Mouse (Mus musculus) limb, embryonic 11.5 days (tissue): Measurements from ENCODE around the gene Zfp108. TPM values are rescaled to one million over a fixed set of nuclear protein-coding genes. Genes with fewer than 3 reads are reported as not detected.

ENCODE experiments used
- ATAC-seq: fragments of 200-750 bp; cut with Nextera tagmentation; 2 replicates; pipeline ENCODE4 v1.8.0; 2017; ENCODE audit warnings: low read depth; ENCODE audit not compliant: insufficient number of reproducible peaks, low FRiP score, low TSS enrichment
- DNase-seq: peaks from one replicate; pipeline ENCODE4 v3.0.0-alpha.2; 2015; ENCODE audit warnings: low spot score
- H3K27ac ChIP-seq: fragments of 300-500 bp; sonication (generic); replicated peaks from 2 replicates; pipeline ENCODE4 v1.5.1; 2014; ENCODE audit warnings: low read depth, mild to moderate bottlenecking, low read length
- H3K27me3 ChIP-seq: fragments of 300-500 bp; sonication (generic); 2 replicates; pipeline ENCODE4 v1.6.1; 2014; ENCODE audit warnings: mild to moderate bottlenecking, low read length, mixed read lengths; ENCODE audit not compliant: control insufficient read depth, insufficient read depth
- H3K36me3 ChIP-seq: fragments of 300-500 bp; sonication (generic); 2 replicates; pipeline ENCODE4 v1.6.1; 2014; ENCODE audit warnings: mild to moderate bottlenecking, low read length, moderate library complexity, mixed read lengths; ENCODE audit not compliant: control insufficient read depth, insufficient read depth
- H3K4me1 ChIP-seq: fragments of 300-500 bp; sonication (generic); 2 replicates; pipeline ENCODE4 v1.6.1; 2014; ENCODE audit warnings: low read length, mixed read lengths; ENCODE audit not compliant: control insufficient read depth, insufficient read depth
- H3K4me2 ChIP-seq: fragments of 300-500 bp; sonication (generic); 2 replicates; pipeline ENCODE4 v1.6.1; 2014; ENCODE audit warnings: low read depth, mild to moderate bottlenecking, moderate library complexity; ENCODE audit not compliant: severe bottlenecking
- H3K4me3 ChIP-seq: fragments of 300-500 bp; sonication (generic); 2 replicates; pipeline ENCODE4 v1.5.1; 2014; ENCODE audit warnings: low read depth, low read length
- H3K9ac ChIP-seq: fragments of 300-500 bp; sonication (generic); 2 replicates; pipeline ENCODE4 v1.6.1; 2014; ENCODE audit warnings: mild to moderate bottlenecking, low read length
- H3K9me3 ChIP-seq: fragments of 300-500 bp; sonication (generic); 2 replicates; pipeline ENCODE4 v1.6.1; 2016; ENCODE audit warnings: low read length; ENCODE audit not compliant: control insufficient read depth
- WGBS: fragments of 180-500 bp; shearing (Covaris S2); extraction: QIAGEN DNeasy Blood & Tissue Kit; methylation state at CpG from one replicate; pipeline ENCODE4 v1.1.7; 2014; 5-methylcytosine and 5-hydroxymethylcytosine counted together
- polyA plus RNA-seq: library from polyadenylated mRNA; unstranded; fragments of >200 nt; fragmentation: Nextera tagmentation; extraction: Ambion mirVana; gene quantifications from 2 replicates; pipeline ENCODE4 v1.2.1, GENCODE M21; 2014

Zfp108 gene
- polyA plus RNA-seq, 1 experiment from 2014 or later = 3.1 TPM

DNA sequence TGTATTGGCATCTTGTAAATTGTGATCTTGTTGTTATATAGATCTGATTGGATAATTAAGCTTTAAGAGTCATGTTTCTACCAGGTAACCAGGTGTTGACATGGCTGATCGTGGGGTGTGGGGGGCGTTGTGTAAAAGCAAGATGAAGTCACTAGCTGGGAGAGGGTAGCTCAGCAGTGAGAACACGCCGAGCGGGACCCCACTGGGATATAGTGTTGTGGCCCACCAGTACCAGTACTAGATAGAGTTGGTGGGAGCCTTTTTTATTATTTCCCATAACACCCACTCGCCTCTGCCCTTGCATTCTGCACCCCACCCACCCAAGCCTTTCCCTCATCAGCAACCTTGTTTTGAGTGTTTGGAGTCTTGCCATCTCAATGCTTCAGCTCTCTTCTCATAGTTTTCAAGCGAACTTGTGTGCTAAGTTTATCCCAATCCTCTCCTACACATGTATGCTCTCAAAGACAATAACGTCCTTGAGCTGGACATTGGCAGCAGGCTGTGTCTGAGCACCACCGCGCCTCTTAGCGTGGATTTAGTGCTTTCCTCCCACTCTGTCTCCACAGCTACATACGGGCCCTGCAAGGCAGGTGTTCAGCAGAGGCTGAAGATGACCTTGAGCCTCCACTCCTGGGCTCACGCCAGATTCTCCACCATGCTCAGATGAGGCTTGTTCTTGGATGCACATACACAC lies 4.9 kb downstream of the Zfp108 start:
- 89% methylated on average over 13 of the region's 13 CpGs for WGBS
- no peaks in the 10 kb centered on the region for H3K9me3 ChIP-seq
- DNase-seq = no peak

DNA sequence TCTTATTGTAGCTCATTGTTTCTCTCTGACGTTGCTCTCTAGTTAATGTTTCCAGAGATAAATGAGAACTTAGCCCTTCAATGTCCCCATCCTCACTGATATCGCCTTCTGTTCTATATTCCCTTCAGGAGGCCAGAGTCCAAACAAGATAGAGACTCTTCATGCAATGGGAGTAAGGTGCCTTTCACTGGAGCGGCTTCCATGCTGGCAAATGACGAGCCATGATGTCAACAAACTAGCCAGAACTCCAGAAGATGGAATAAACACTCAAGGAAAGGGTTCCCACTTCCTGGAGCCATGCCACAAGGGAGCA lies 5.4 kb downstream of the Zfp108 start:
- Histone ChIP-seq H3K27me3 (no peaks in the 10 kb centered on the region), H3K4me1 (no peaks in the 10 kb centered on the region), H3K27ac (no peak overlapping the region), H3K9ac (no peak overlapping the region), H3K4me3 (no peak overlapping the region), H3K36me3 (no peaks in the 10 kb centered on the region), H3K4me2 (no peak overlapping the region), H3K9me3 (no peaks in the 10 kb centered on the region)
- no peak for DNase-seq
- 90% methylated on average over 4 of the region's 4 CpGs for WGBS
- ATAC-seq = no peak

More for the DNA sequence above, 4.9 kb downstream of the Zfp108 start:
- no peak overlapping the region for H3K9ac ChIP-seq
- no peaks in the 10 kb centered on the region for H3K27me3 ChIP-seq
- no peak overlapping the region for H3K4me3 ChIP-seq
- no peak overlapping the region for H3K4me2 ChIP-seq
- H3K36me3 ChIP-seq = no peaks in the 10 kb centered on the region
- H3K27ac ChIP-seq = no peak overlapping the region
- ATAC-seq = no peak
- no peaks in the 10 kb centered on the region for H3K4me1 ChIP-seq

DNA sequence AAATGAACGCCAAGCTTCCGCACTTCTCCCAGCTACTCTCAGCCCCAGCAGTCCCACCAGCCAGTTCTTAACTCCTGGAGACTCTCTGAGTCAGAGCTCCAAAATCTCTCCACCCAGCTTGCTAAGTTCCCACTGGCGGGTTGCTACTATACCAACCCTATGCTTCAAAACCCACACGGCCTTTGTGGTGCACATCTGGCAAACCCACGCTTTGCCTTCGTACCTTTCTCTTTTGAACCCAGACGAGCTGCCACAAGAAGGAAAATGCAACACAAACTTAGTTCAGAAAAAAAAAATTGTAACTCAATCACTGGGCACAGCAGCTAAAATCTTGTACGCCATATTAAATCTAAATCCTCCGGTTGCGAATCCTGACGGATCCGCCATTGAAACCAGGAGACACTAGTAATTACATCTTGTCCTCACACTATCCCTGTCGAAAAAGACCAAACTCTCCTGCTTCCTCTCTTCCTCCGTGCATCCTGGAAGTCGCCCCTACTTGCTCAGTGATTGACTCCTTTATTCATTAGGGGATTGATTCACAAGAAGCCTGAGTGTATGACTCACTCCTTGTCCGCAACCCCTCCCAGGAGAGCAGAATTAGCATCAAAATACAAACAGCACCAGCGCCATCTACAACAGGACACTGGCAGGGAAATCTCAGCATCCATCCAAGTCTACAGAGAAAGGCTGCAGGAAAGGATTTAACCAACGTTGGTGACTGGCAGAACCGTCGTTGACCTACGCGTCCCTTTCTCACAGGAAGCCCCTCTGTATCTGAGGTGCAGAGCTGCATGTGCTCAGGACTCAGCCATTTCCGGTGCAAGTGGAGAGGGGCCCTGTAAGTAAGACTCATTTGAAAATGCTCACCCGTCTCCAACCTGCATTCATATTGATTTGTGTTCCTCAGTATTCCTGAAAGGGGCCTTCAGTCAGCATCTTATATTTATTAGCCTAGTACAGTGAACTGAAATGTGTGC lies 13.9 kb downstream of the Zfp108 start:
- Histone ChIP-seq H3K4me1 (no peaks in the 10 kb centered on the region), H3K9me3 (no peaks in the 10 kb centered on the region; the same call in 1 of the 2 replicates), H3K4me2 (no peak overlapping the region), H3K36me3 (no peaks in the 10 kb centered on the region), H3K9ac (no peak overlapping the region), H3K27ac (no peak overlapping the region), H3K4me3 (no peak overlapping the region), H3K27me3 (no peaks in the 10 kb centered on the region)
- 75% methylated on average over 24 of the region's 24 CpGs for WGBS
- ATAC-seq (no peak), DNase-seq (no peak)

DNA sequence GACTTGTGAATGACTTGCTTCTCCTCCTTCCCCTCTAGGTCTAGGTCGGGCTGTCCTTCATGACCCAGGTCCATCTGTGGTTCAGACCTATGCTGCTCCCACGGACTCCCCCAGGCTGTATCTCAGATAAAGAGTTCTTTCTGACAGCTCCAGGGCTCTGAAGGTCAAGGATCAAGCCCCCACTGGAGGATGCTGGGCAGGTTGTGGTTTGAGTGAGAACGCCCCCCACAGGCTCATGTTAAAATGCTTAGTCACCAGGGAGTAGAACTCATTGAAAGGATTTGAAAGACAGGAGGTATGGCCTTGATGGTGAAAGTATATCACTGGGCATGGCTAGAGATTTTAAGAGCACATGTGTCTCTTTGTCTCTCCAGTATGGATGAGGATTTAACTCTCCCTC lies 14.7 kb downstream of the Zfp108 start:
- Histone ChIP-seq H3K27ac (no peak overlapping the region), H3K9me3 (no peaks in the 10 kb centered on the region; the same call in 1 of the 2 replicates), H3K4me3 (no peak overlapping the region), H3K36me3 (peaks cover under 1% of the 10 kb centered on the region; the same call in 1 of the 2 replicates), H3K4me1 (no peaks in the 10 kb centered on the region), H3K27me3 (no peaks in the 10 kb centered on the region), H3K4me2 (no peak overlapping the region), H3K9ac (no peak overlapping the region)
- no peak for DNase-seq
- no peak for ATAC-seq
- 89% methylated on average over 3 of the region's 3 CpGs for WGBS

DNA sequence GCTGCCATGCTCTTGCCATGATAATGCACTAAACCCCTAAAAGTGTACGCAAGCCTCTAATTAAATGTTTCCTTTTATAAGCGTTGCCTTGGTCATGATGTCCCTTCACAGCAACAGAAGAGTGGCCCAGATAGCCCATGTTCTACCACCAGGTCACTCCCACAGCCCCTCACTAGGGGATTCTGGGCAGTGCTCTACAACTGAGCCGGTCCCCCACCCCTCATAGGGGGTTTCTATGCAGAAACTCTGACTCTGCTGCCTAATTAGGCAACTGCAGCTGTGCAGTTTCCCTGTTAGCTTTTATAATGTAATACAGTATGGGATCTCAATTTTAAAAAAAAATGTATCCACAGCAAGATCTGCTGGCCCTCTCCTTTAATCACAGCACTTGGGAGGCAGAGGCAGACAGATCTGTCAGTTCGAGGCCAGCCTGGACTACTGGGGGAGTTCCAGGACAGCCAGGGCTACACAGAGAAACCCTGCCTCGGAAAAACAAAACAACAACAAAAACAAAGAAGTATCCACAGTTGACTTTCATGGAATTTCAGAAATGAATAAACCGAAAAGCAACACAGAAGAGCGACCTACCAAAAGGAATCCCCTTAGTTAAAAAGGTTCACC lies 15.2 kb downstream of the Zfp108 start:
- H3K9ac ChIP-seq = peak overlapping the region; percentile 81
- H3K27ac ChIP-seq = no peak overlapping the region
- WGBS = 39% methylated on average over 7 of the region's 7 CpGs
- H3K27me3 ChIP-seq = no peaks in the 10 kb centered on the region
- H3K4me2 ChIP-seq = peak overlapping the region; percentile 71
- H3K4me1 ChIP-seq = no peaks in the 10 kb centered on the region
- H3K36me3 ChIP-seq = peaks cover 4% of the 10 kb centered on the region
- ATAC-seq (peak; percentile 40; the same call in 1 of the 2 replicates), DNase-seq (no peak)
- peak overlapping the region; percentile 59 for H3K4me3 ChIP-seq
- H3K9me3 ChIP-seq = no peaks in the 10 kb centered on the region; the same call in 1 of the 2 replicates

DNA sequence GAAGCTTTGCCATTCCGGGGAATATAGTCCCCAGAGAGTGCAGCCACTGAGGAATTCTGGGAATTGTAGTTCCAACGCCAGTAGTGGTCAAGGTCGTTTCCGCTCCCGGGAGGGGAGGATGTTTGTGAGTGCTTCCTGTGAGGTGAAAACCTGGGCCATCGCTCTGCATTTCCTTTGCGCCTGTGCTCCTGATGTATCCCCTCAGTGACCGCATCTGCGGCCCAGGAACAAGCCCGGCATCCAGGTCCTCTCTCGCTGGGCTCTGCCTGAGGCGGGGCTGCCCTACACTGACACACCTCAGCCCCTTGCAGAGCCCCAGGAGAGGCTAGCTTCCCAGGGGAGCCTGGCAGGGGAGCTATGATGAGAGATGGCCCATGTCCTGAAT lies 15.7 kb downstream of the Zfp108 start, which contains the start of gene Zfp93:
Zfp93 (plus strand) TSS at position 133 of the 385 bp plus-strand sequence.
- Histone ChIP-seq H3K4me2 (peak within 1 kb of the TSS; percentile 71), H3K9me3 (no peaks in the 10 kb centered on the region; the same call in 1 of the 2 replicates), H3K4me3 (peak within 1 kb of the TSS; percentile 59), H3K27ac (peak within 1 kb of the TSS; percentile 59; the same call in 1 of the 2 replicates), H3K36me3 (peaks cover 8% of the 10 kb centered on the region), H3K9ac (peak within 1 kb of the TSS; percentile 81), H3K4me1 (no peaks in the 10 kb centered on the region), H3K27me3 (no peaks in the 10 kb centered on the region)
- ATAC-seq (peak; percentile 90), DNase-seq (peak; percentile 89)
- WGBS = under 1% methylated on average over 12 of the region's 12 CpGs

DNA sequence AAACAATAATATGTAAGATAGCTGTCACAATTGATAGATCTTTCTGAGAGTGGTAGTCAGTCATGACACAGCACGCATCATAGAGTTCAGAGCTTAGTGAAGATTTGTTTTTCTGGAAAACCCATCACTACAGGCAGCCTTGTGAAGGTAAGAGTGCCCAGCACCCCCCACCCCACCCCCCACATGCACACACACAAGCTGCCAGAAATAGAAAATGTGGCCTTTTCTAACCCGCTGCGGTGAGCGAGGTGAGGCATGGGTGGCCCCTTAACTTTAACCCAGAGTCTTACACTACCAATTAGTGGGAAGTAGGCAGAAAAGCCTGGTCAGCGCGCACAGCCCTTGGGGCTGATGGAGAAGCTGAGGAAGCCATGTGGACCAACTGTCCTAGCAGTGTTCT lies 16.6 kb downstream of the Zfp108 start:
- H3K4me2 ChIP-seq = no peak overlapping the region

DNA sequence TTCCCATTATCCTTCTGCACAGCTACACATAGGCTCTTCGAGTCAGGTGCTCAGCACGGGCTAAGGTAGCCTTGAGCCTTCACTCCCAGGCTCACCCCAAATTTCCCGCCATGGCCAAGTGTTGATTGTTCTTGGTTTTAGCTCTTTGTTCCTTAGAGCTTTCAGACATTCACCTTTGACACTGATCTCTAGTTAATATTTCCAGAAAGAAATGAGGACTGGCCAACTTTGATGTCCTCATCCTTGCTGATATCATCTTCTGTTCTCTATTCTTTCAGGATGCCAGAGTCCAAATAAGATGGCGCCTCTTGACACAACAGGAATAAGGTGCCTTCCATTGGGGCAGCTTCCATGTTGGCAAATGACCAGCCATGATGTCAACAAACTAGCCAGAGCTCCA lies 19.9 kb downstream of the Zfp108 start:
- no peaks in the 10 kb centered on the region for H3K27me3 ChIP-seq
- H3K9ac ChIP-seq = no peak overlapping the region
- ATAC-seq (no peak), DNase-seq (no peak)
- H3K36me3 ChIP-seq = peaks cover 8% of the 10 kb centered on the region
- no peaks in the 10 kb centered on the region for H3K4me1 ChIP-seq
- H3K9me3 ChIP-seq = no peaks in the 10 kb centered on the region; the same call in none of the 2 replicates
- WGBS = 93% methylated on average over 4 of the region's 4 CpGs
- no peak overlapping the region for H3K27ac ChIP-seq
- no peak overlapping the region for H3K4me2 ChIP-seq
- H3K4me3 ChIP-seq = no peak overlapping the region

More for the DNA sequence above, 16.6 kb downstream of the Zfp108 start:
- Histone ChIP-seq H3K9me3 (no peaks in the 10 kb centered on the region; the same call in none of the 2 replicates), H3K4me3 (no peak overlapping the region), H3K27me3 (no peaks in the 10 kb centered on the region), H3K27ac (no peak overlapping the region), H3K36me3 (peaks cover 8% of the 10 kb centered on the region), H3K4me1 (no peaks in the 10 kb centered on the region), H3K9ac (no peak overlapping the region)
- ATAC-seq = no peak
- DNase-seq = no peak
- 97% methylated on average over 6 of the region's 6 CpGs for WGBS
